Mouse (Mus musculus) cerebellum, adult 11 months (tissue): ENCODE results near the gene Sfxn2.

ENCODE experiments used
- DNase-seq: peaks from one replicate; pipeline ENCODE4 v3.0.0; 2022

The Sfxn2 gene

DNA sequence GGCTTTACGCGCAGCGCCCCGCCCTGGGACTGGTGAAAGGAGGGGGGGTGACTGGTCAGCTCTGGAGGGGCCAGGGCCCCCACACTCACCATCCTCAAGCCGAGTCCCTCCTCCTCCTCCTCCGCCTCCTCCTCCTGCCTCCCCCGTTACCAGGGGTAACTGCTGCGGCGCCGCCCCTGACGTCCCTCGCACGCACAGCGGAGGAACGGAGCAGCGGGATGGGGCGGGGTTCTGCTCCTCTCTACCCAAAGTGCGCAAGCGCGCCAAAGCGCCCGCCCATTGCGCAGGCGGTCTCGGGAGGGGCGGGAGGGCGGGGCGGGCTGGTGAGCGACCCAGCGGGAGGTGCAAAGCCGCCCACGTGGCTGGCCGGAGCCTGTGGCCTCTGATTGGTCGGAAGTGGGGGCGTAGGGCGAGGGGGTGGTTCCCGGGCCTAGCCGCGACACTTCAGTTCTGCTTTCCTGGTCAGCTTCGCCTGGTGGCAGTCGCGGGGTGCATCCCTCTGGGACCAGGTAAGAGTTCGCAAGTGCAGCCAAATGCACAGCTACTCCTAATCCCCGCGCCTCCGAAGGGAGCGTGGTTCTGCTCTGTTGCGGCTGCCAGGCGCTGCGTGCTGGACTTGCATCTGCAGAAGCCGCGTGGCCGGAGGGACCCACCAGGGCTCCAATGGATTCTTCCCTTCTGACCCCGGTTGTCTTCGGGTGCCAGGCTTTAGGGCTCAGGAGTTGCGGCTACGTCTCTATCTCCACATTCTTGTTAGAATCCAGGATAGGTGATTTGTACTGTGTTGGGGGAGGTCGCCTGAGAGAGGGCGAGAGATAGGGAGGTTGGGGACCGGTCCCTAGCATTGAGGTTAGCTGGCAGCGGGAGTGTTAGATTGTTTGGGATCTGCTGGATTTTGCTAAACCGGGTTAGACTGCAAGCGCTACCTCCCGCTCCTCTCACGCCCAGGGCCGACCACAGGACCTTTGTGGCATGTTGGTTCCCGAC, at the start of gene Sfxn2, which contains the start of gene Arl3:
Sfxn2 (plus strand) TSS at position 415 of the 987 bp plus-strand sequence.
Arl3 (minus strand) TSS at position 248 of the 987 bp plus-strand sequence.
- DNase-seq, result peak; percentile 94

DNA sequence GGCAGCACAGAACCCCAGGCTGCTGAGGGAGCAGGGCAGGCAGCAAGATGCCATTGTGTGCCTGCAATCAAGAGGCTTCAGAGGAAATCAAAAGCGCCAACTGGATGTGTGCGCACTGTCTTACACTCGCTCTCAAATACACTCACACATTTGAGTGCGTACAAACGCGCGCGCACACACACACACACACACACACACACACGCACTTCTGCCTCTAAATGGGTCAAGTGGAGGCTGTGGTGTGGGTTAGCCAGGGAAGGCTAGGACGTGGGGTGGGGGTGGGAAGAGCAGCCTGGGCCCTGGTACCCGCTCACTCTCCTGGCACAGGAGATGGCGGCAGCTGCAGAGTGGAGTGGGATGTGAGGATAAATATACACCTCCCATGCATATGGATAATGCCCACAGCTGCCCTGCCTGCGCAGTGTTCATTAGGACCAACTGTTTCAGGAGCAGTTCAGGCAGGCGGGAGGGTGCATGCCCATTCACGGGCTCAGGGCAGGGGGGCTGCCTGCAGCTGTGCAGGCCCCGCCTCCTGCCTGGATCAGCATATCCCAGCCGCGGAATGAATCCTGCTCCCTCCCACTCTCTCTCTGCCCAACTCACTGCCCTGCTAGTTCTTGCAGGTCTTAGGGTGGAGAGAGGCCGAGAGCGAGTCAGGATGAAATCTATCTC, 49.5 kb upstream of the Sfxn2 start:
- DNase-seq, result no peak

DNA sequence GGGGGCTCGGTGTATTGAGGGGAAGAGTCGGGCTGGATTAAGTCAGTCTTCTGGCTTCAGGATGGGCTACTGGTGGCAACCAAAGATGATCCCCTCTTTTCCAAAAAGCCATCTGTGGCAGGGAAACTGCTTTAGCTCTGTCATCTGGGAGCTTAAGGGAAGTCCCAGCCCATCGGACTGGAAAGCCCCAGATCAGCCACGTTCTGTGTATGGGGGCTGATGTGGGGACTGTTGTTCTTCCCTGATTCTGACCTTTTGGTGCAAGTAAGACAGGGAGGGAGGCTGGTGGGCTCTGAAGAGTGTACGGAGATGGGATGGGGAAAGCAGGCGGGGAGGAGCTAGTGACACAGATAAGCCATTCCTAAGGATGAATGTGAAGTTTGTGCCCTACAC, 49.0 kb upstream of the Sfxn2 start:
- DNase-seq, result no peak

DNA sequence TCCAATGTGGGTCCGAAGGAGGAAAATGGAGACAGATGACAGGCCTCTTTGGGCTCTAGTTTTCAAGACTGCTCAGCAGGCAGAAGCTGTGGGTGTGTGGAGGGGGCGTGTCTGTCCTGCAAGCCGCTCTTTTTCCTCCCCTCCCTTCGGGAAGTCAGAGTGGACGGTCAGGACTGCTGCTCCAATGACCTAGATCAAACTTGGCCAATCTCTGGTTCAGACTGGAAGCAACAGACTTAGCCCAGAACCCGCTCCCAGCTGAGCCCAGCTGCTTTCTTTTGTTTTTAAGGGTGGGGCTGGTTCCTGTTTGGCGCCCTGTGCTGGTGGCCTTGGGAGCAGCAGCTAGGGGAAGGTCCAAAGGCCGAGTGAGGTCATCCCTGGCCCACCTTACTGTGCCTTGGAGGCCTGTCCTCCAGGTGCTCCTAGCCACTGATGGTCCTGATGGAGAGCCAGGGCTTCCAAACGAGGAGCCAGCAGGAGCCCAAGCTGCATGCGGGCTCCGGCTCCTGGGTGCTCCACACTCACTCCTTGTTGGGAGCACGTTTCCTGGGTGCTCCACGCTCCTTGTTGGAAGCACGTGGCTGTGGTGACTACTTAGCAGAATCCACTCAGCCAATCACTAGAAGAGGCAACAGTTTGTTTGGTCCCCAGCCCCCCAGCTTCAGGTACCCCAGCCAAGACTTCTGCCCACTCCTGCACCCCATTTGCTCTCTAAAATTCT, 48.4 kb upstream of the Sfxn2 start:
- DNase-seq, result no peak

DNA sequence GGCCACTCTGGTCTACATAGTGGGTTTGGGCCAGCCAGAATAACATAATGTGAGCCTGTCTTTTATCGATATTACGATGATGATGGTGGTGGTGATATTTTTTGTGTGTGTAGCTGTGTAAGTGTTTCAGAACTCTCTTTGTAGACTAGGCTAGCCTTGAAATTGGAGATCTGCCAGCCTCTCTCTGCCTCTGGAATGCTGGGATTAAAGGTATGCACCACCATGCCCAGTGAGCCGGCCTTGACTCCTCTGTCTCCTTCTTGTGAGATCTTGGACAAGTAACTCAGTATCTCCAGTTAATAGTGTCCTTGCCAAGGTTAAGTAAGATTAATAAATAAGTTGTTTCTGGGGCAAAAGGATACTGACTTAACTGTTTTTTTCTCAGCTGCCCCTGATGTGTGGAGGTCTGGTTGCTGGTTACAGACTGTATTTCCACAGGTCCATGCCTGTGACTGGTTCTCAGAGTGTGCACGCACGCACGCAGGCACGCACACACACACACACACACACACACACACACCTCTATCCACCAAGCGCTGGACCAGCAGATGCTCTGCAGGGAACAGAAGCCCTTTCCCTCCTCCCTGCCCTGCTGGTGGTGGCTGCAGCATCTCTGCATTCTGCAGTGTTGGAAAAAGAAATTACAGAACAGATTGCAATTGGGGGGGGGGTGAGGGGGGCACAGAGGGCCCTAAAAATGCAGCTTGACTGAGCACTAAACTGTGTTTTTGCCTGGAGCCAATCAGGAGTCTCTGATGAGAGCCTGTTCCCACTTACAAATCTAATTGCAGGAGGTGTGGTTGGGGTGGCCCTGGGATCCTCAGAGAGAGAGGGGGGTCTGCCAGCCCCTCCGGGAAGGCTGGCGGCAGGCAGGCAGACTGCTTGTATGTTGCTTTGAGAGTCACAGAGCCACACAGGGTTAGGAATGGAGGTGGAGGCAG, 47.2 kb upstream of the Sfxn2 start:
- DNase-seq, result no peak

DNA sequence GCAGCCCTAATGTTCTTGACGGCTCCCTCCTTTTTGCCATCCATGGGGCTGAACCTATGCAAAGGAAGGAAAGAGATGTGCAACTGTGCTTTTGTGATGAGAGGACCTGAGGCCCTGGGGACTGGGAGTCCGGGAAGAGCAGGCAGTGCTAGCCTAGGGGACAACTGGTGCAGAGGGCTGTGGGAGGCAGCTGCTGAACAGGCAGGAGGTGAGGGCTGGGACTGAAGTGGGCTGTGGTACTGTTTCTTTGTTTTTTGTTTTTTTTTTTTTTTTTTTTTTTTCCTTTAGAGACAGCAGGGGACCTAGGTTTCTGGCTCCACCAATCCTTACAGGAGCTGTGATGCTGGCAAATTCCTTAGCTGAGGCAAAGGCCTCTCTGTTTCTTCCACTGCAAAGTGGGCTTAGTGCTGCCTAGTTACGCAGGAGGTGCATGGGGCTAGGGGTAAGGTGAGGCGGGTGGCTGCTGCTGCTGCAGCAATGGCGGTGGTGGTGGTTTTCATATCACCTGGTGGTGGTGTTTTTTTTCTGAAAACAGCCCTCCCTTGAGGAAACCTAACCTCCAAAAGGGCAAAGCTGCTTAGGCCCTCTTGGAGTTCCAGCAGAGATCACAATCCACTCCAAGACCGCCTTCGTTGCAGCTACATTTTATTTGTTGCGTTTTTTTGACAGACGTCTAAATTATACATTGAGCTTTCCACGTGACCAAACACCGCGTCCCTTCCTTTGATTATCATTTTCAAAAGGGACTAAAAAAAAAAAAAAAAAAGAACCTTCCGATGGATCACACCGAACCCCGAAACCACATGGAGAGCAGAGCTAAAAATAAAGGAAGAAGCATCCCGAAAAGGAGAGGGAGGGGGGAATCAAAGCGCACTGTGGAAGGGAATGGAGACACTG, 45.3 kb upstream of the Sfxn2 start:
- DNase-seq, result no peak

DNA sequence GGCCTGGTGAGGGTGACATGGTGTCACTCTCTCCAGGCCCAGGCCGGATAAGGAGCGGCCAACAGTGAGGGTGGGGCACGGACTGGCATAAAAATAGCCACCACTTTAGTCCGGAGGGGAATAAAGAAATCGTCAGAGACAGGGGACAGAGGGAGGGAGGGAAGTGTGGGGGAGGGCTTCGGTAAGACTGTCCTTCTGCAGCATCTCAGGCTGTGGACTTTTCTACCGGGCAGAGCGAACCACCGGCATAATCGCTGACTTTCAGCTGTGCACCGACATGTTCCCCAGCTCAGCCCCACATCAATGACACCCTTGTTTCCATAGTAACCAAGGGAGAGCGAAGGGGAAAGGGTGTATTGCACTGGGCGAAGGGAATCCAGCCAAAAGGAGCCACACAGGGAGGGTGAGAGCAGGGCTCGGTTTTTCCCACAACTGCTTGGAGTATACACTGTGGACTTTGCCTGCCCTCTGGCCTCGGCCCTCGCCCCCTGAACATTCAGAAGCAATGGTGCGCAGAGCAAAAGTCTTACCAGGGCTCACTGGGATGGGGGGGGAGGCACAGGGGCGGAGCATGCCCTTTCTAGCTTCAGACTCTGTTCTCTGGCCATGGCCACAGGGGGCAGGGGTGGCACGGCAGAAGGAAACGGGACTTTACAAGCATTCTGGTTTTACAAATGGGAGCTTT, 44.5 kb upstream of the Sfxn2 start:
- peak; percentile 64 for DNase-seq

DNA sequence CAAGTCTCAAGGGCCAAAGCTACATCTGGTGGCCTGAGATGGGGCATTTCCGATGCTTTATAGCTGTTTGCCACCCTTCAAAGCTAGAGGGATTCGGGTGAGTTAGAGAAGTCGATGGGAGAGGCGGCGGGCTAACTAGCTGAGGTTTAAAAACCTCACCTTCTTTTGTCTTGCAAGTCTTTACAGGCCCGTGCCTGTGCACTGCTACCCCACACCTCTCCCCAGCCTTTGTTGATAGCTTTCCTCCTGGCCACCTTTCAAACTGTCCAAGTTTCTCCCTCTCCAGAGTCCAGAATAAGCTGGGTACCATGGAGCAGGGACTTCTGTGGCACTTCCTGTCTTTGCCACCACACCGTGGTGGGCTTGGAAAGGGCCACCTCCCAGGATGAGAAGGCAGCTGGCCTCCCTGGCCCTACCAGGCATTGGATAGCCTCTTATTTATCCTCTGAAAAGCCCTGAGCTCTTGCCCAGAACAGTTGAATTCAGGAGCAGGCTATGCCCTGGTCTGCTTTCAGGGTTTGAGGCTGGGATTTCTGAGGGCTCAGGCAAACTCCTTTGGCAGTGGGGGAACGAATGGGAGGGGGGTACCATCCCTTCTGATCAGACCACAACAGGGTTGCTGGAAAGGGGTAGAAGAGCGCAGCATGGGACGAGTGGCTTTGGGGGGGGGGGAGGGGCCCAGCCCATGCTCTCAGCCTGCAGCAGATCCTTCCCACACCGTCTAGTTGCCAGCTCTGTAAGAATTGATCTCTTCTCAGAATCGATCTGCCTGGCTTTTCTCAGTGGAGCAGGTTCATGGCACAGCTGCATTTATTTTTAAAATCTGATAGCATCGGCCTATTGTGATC, 43.3 kb upstream of the Sfxn2 start:
- no peak for DNase-seq

DNA sequence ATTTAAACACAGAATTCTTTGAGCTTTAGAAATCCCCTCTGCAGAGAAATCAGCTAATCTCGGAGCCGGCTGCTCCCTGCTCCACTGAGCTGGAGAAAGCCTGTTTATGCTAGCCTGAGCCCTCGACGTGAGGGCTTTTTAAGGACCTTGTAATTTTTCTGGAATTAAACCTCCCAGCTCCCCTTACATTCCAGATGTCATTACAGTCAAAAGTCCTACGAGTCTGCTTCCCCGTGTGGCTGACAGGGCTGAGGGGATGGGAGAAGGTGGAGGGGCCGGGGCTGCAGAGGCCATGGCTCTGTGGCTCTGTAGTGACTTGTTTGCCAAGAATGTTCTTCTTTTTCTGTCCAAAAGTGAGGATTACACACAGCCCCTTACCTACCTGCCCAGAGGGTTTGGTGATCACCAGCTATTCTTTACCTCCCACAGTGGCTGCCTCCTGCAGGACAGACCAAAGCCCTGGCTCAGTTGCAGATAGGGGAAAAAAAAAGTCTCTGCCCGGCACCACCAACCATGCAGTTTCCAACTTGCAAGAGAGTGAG, 42.6 kb upstream of the Sfxn2 start:
- DNase-seq, result no peak

DNA sequence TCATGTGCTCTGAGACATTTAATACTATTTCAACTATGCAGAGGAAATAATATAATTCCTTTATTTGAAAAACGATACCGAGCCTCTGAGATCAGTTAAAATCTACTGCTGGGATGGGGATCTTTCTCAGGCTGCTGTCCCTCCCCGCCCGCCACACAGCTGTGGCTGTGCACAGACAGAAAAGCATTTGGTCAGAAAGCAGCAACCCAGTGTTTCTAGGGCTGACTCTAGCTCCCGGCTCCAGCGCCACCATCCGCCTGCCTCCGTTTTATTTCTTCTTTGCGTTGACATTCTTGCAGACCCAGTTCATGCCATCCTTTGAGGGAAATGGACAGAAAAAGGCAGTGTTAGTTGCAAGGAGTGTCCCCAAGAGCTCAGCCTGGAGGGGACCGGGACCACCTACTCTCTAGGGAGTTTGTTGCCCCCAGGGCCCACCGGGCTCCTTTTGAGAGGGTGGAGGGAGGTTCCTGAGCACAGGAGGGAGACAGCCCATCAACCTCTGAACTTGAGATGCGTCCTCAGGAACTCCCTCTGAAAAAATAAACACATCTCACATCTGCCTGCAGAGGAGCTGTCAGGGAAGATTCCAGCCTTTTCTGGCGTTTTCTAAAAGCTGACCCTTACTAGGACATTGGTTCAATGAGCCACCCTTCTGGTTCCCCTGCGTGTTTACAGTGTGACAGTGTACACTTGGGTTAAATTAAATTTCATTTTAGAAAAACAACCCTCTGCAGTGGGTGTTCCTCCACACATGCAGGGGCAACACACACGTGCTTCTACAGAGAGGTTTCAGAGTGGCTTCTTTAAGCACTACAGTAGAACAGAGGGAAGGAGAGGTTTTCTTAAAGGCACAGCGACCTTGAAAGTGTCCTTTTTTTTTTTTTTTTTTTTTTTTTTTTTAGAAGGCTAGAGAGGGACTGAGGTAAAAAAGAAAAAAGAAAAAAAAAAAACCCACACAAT, 41.8 kb upstream of the Sfxn2 start:
- no peak for DNase-seq

DNA sequence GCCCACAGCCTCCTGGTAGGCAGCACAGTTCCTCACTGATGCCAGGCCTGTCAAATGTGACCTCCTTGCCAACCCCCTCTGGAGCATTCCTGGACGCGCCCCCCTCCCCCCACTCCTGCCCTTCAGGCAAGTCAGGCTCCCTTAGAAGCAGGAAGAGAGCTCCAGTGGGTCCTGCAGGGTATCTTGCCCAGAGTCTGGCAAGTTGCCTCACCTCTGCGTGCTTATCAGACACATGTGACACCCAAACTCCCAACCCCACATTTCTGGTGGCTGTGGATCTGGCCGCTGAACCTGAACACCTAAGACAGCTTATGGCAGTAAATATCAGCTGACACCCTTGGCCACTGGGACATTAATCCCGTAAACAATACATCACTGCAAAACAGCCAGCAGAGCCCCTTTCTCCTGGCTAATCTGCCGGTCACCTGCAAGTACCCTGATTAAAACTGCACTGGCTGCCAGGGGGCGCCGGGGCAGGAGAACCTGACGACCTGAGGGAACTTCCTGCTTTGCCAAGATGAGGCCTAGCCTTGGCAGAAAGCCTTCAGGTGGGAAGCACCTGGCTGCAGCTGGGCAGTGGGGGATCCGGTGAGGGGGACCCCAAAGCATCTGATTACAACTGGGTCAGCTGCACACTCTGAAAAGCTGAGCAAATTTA, 41.0 kb upstream of the Sfxn2 start:
- peak; percentile 34 for DNase-seq

DNA sequence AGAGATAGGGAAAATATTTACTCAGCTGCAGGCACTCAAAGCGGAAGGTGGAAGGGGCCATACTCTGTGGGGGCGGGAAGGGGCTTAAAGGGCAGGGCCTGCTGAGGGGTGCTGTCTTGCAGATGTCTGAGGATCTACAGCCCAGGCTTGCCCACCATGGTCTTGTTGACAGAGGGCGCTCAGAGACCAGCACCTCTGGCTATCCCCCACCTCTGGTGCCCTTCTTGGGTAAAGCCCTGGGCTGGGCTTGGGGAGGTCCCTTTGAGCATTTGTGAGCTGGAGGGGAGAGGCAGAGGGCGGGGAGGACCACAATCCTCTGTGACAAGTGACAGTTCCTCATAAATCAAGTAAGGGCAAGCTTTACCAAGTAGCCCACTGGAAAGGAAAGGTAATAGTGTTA, 40.1 kb upstream of the Sfxn2 start:
- no peak for DNase-seq

DNA sequence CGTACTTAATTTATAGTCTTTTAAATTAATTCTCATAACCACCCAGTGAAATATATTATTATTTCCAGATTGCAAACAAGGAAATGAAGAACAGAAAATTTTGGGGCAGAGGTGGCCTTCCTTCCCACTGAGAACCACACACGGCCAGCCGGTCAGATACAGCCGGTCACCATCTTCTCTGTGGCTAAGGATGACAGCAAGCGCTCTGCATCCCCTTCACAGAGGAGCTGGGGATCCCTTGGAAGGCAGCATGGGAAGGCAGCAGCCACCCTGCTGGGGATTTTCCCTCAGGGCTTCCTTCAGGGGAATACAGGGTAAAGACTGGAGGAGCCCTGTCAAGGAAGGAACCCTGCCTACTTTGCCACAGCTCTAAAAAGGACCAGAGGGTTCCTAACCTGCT, 39.6 kb upstream of the Sfxn2 start:
- DNase-seq, result no peak

DNA sequence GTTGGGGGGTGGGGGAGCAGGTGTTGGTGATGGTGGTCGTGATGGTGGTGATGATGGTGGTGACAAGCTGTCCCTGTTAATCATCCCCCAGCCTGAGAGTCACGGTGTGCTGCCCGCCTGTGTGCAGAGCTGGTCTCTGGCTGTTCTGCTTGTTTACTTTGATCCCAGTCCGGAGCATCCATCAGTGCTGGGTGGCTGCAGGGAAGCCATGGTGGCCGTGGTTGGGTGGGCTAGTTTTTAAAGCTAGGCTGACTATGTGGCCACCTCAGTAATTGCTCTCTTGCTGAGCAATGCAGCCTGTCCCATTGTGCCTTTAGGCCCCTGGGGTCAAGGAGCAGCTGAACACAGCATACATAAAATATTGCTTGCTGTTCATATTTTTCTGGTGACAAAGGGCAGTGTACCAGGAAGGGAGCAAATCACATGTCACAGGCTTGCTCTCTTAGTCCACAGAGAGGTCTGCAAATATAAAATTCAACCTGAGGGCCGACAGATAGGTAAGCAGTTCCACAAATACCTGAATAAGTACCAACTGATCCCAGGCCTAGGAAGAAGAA, 38.5 kb upstream of the Sfxn2 start:
- no peak for DNase-seq

DNA sequence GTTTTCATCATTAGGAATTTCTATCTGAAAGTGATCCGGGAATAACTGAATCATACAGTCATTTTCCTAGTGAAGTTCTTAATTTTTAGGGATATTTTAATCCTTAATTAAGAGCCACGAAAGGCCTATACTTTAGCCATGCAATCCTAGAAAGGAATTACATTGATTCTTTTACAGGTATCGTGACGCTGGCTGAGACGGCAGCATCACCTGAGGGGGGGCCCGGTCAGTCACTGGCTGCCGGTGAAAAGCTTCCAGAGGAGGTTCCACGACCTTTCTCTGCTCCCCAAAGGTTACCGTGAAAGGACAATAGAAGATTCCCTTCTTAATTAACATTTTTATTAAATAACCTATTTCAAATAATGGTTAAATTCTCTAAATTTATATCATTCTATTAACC, 35.8 kb upstream of the Sfxn2 start:
- no peak for DNase-seq

DNA sequence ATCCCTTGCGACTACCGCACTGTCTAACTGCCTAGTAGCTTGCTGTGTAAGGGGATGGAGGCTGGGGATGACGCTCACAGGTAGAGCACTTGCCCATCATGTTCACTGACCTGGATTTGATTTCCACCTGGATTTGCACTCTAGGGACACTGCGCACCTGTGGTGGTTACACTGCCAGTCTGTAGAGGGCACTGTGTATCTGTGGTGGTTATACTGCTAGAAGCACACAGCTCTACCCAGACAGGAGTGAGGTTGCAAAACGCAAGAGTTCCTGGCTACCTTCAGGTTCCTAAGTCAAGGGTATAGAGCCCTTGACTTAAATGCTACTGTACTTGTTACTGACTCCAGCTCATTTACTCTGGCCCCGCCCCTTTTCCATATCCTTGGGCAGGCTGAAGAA, 35.0 kb upstream of the Sfxn2 start:
- DNase-seq, result no peak

DNA sequence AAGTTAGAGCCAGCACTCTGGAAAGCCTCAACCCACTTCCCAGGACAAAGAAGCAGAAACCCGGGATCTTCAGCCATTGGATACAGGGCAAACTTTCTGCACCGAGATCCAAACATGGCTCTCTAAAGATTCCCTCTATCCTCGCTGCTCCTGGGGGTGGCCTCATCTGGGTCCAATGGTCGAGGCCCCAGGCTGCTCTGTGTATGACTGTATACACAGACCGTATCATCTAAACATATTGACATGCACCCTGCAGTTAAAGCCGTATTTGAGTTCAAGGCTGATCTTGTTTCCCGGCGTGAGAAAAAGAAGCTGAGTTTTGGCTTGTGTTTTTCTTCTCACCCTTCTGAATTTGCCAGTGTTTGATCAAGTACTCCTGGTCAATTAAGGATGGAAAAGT, 30.4 kb upstream of the Sfxn2 start:
- DNase-seq, result no peak
